Mouse (Mus musculus): ENCODE measurements around the gene Cdkn1b.

The Cdkn1b gene

DNA sequence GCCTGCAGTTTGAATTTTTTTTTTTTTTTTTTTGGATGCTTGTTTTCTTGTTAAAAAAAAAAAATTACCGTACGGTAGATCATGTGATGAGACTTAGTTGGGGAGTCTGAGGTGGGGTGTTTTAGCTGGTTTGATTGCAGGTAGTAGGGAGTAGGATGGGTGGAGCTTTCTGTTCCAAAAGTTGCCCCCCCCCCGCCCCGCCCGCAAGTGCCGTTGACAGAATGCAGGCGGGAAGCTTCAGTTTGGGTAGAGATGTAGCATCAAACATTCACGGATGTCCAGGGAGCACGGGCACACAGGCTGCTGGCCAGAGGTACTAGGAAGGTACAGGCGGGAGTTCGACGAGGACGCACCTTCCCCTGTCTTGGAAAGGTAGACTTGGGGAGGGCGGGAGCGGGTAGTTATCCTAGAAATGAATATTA is 8.7 kb downstream of the Cdkn1b start:
- no peak for DNase-seq (ENCODE audit: extremely low spot score, low read depth, low spot score)

DNA sequence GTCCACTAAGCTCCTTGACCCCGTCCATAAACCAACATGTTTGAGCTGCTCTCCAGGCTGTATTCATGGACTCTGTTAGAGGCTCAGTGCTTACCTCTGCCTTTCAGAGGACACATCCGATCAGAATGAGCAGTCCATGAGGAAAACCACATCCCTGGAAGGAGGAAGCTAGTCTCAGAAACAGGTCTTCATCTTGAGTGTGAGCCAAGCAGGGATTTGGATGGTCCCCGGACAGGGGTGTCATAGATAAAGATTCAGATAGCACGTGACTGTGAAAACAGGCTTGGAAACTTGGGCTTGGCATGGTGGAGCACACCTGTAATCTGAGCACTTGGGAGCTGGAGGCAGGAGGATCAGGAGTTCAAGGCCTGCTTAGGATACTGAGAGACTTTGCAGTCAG is 9.7 kb downstream of the Cdkn1b start:
- DNase-seq (ENCODE audit: extremely low spot score, low read depth, low spot score) = no peak

DNA sequence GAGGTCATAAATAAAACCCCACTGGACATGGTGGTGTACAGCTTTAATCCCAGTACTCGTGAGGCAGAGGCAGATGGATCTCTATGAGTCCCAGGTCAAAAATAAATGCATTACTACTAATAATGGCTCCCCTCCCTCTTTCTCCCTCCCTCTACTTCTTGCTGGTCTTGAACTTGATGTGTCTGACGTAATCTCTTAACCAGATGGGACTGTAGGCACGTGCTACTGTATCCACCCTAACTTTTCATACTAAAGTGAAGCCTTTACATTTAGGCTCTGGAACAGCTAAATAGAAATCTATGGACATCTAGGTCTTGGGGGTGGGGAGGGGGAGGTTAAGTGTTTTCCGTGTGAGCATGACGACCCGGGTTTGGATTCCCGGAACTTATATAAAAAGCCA is 10.2 kb downstream of the Cdkn1b start:
- no peak for DNase-seq (ENCODE audit: extremely low spot score, low read depth, low spot score)

DNA sequence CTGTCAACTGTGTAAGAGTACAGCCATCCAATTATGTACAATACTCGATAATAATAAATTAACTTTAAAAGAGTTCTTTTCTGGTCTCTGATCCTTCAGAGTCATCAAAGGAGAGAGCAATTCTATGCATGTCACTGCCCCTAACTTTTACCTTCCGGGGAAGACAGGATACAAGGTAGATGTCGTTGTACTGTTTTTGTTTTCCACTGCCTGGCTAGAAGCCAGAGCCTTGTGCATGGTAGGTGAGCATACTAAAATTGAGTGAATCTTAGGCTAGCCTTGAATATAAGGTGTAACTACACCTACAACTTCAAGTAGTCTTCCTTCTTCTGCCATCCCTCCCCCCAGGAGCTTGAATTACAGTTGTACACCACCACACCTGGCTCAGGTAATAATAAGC is 10.9 kb downstream of the Cdkn1b start:
- DNase-seq (ENCODE audit: extremely low spot score, low read depth, low spot score) = no peak

DNA sequence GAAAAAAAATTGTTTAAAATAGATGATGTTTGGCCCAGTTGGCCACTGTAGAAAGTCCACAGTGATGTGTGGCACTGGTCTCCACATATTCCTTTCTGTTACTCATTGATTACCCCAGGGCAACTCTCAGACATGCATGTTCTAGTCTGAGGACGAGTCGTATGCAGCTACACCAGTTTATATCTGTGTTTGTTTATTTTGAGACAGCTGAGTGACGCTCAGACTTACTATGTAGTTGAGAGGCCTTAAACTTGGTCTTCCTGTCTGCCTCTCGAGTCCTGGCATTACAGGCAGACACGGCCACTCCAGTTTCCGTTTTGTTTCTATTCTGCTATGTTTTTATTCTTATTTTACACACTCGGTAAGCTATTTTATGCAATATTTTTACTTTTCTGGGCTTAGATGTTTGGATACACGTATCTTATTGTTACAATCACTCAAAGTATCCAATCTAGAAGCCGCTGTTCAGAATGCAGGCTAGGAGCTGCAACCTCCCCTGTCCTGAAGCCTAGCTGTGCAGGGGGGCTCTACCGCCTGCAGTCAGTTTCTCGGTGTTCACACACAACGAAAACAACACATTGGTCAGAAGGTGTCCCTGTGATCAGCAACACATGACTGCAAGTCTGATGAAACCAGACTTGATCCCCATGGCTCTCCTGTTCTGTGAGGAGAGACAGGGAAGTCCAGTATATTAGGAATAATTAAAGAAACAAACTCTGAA is 12.4 kb downstream of the Cdkn1b start:
- no peak for DNase-seq (ENCODE audit: extremely low spot score, low read depth, low spot score)

DNA sequence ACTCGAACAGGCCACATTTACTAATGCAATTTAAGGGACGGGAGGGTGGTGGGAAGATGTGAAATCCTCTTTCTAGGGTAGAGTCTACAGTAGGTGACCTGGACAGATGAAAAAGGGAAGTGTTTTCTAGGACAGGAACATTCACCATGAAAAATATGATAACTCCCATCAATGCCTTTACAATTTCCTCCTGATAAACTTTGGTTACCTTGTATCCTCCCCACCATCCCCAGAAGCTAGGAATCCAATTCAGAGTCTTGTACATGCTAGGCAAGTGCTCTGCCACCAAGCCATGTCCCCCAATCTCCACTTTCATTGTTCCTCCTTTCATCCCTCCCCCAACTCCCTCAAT is 13.0 kb downstream of the Cdkn1b start:
- DNase-seq (ENCODE audit: extremely low spot score, low read depth, low spot score) = no peak

DNA sequence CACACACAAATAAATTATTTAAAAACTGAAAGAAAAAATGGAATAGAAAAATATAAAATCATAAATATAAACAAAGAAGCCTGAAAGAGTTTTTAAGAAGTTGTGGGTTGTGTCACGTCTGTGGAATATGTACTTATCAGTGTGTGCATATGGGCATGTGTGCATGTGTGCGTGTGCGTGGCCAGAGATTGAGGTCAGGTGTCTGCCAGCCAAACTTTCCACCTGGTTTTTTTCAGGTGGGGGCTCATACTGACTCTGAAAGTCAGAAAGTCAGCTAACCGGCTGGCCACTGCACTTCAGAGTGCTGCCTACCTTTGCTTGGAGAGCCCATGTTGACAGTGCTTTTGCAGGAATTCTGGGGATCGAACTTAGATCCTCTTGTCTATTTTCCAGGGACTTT is 14.1 kb downstream of the Cdkn1b start:
- no peak for DNase-seq (ENCODE audit: extremely low spot score, low read depth, low spot score)

DNA sequence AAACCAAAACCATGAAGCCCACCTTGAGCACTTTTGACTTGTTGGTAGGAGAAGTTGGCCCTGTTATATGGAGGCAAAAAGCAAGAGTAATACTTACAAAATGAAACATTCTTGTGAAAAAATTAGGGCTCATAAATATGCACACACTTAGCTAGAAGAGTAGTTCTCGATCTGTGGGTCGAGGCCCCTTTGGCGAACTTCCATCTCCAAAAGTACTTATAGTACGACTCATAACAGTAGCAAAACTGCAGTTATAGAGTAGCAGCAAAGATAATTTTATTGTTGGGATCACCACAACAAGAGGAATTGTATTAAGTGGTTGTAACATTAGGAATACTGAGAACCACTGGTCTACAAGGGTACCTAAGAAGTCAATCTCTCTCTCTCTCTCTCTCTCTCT is 19.6 kb downstream of the Cdkn1b start:
- DNase-seq (ENCODE audit: extremely low spot score, low read depth, low spot score) = no peak

DNA sequence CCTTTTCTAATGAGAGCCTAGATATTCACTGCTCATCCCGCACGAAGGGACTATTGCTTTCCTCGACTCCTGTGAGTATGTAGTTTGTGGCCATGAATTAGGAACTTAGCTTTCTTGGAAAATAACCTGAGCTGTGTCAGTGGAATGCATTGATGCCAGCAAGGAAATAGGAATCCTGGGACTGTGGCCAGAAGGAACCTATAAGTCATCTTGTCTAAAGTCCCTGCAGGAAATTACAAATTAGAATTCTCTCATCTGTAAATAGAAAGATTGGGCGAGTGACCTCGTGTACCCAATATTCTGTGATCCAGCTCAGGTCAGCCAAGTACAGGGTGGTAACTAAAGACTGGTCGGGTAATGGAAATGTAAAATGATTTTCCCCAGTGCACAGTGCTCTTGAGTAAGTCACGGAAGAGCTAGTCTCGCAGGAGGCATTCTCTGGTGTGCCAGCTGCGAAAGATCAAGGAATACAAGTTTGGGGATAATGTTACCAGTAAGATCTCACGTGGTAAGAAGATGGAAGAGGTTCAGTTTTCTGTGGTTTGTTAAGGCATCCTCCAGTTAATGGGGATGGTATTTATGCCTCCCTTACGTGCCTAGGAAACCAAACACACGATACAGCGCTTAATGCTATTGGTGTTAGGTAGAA is 23.7 kb downstream of the Cdkn1b start:
- DNase-seq (ENCODE audit: extremely low spot score, low read depth, low spot score) = no peak

DNA sequence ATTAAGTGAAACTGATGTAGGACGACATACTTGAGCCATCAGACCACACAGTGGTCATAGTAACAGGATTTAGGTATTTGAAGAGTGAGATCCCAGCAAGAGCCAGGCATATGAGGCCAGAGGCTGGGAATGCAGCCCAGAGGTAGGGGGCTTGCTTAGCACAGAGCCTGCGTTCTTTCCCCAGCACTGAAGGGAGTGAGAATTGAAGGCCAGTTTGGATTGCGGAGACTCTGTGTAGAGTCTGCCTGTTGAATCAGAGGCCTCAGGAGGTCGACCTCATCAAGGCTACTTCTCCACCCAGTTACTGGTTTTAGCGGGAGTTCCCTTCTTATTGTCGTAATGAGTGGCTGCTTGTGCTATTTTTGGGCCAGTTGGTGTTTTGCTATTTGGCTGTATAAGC is 25.9 kb downstream of the Cdkn1b start:
- no peak for DNase-seq (ENCODE audit: extremely low spot score, low read depth, low spot score)

DNA sequence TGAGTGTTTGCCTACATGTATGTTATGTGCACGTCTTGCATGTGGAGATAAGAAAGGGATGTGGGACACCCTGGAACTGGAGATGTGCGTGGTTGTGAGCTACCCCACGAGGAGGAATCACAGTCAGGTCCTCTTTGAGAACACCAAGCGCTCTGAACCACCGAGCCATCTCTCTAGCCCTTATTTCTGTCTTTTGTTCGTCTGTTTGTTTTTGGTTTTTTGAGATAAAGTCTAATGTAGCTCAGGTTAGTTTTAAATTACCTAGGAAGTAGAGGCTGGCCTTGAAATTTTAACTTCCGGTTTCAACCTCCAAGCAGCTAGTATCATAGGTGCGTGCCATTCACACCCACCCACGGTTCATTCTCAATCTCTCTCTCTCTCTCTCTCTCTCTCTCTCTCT is 26.7 kb downstream of the Cdkn1b start:
- DNase-seq (ENCODE audit: extremely low spot score, low read depth, low spot score) = no peak

DNA sequence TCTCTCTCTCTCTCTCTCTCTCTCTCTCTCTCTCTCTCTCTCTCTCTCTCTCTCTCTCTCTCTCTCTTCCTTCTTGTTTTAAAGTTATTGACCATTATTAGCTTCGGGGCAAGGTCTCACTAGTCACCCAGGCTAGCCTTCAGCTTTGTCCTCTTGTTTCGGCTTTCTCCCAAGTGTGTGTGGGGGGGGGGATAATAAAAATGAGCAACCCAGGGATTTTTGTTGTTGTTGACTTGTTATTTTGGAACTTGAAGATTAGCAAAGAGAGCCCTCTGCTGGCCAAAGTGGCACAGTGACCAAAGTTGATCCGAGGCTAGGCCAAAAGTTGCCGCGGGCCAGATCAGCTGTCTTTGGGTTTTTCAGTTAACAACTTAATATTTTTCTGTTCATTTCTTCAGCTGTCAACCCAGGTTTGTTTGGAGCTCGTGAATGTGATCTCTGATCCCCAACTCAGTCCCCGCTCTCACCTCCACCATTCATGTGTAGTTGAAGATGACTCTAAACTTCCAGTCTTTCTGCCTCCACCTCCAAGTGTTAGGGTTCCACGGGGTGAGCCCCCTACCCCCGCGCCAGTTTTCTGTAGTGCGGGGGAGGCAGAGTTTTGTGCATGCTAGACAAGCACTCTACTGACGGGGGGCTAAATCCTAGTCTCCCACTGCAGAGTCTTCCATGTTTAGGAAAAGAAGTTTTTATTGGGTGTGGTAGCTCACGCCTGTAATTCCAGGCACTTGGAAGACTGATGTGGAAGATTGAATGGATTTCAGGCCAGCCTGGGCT is 27.3 kb downstream of the Cdkn1b start:
- DNase-seq (ENCODE audit: extremely low spot score, low read depth, low spot score) = no peak

DNA sequence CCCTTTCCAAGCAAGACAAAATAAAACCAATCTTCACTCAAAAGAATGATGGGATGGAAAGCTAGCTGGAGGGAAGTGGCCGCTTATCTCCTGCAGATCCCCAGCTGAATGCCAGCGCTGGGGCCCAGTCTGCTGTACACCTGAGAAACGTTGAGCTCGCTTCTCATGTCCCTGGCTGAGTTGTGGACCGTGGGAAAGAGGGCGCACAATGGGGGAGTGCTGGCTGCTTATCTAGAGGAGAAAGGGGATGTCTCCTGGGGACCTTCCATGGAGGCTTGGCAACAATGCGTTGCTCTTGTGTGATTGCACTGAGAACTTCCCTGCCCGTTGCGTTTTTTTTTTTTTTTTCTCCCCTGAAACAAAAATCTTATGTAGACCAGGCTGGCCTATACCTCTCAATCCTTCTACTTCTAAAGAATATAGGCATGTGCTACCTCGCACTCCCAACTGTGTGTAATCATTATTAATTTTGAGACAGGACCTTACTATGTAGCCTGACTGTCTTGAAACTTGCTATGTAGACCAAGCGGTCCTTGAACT is 28.4 kb downstream of the Cdkn1b start:
- no peak for DNase-seq (ENCODE audit: extremely low spot score, low read depth, low spot score)

DNA sequence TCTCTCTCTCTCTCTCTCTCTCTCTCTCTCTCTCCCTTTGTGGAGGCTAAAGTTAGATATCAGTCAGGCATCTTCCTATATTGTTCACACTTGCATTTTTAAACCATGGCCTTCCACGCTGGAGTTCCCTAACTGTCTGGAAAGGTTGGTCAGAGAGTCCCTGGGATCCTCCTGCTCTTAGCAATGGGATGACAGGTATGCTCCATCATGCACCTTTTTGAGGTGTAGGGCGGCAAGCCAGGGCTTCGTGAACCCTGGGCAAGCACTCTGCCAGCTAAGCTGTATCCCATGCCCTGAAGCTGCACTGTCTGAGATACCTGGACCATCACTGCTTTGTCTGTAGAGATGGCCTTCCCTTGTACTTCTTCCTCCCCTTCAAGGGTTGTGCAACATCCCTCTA is 29.0 kb downstream of the Cdkn1b start:
- no peak for DNase-seq (ENCODE audit: extremely low spot score, low read depth, low spot score)

DNA sequence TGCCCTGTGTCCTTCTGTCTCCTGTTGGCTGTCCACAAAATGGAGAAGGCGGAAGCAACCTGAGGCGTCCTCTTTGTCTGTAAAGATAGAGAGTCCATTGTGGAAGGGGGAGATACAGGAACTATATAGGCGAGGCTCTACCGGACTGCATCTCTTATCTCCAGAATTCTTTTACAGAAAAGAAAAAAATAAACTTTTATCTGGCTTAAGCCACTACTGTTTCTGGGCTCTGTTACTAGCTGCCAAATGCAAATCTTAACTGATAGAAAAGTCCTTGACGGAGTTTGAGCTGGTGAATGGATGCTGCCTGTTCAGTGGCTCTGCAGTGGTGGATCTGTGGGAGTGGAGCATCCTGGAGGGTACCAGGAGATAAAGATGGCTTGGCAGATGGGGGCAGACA is 31.2 kb downstream of the Cdkn1b start:
- no peak for DNase-seq (ENCODE audit: extremely low spot score, low read depth, low spot score)

DNA sequence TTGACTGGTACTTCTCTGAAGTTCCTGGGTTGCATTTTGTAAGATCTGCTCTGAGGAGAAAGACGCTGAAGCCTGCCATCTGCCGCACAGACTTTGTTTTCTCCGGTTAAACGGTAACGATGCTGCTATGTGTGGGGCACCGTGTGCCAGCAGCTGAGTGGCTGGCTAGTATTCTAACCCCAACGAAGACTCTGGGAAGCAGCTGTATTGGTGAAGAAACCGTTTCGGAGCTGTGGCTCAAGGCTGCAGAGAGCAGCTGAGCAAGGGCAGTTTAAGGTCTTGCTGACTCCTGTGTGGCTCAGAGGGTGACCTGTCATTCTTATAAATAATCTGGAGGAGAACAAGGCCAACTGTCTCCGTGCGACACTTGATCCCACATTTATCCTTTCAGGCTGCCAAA is 33.8 kb downstream of the Cdkn1b start:
- DNase-seq (ENCODE audit: extremely low spot score, low read depth, low spot score) = no peak

DNA sequence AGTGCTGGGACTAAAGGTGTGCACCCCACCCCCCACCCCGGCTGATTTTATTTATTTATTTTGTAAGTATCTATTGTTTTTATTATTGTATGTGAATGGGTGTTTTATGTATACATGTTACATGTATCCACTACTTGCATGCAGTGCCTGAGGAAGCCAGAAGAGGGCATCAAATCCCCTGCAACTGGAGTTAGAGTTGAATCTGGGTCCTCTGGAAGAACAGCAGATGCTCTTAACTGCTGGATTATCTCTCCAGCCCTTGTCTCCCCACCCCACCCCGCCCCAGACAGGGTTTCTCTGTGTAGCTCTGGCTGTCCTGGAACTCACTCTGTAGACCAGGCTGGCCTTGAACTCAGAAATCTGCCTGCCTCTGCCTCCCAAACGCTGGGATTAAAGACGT is 36.2 kb downstream of the Cdkn1b start:
- no peak for DNase-seq (ENCODE audit: extremely low spot score, low read depth, low spot score)

DNA sequence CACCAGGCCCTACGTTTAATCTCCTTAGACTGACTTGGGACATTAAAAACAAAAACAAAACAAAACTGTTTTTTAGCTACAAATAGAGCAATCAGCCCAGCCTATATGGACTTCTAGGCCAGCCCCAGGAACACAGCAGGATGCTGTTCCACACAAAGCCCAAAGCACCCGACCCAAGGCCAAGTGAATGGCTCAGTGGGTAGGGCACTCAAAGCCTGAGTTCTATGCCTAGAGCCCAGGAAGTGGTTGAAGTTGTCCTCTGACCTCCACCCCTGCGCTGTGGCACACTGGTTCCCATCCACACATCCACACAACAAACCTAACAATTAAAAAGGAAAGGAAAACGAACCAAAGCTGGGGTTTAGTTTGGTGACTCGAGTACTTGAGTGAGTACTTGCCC is 41.1 kb downstream of the Cdkn1b start:
- no peak for DNase-seq (ENCODE audit: extremely low spot score, low read depth, low spot score)

DNA sequence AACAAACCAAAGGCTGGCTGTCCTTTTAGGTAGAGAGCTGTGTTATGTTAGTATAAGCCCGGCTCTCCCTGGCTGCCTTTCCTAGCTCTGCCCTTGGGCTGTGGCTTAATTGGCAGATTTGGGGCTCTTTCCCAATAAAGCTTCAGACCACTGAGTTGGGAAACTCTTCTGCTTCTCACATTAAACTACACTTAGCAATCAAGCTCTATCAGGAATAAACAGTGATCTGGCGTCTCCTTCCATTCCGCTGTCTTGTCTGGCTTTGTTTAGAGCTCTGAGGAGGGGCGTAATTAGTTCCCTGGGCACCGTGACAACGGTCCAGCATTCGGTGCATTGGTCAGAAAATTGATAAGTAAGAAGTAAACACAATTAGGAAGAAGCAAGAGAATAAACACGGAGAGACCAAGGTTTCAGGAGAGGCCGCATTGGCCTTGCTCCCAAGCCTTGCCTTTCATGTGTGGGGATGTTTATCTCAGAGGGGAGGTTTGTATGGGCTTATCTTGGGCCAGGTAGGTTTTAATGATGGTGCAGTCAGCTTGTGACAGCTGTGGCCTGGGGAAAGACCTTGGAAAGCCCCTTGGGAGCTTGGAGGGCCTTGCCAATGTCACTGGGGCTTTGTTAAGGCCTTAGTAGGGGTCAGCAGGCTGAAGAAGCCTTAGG is 41.8 kb downstream of the Cdkn1b start:
- DNase-seq (ENCODE audit: extremely low spot score, low read depth, low spot score) = no peak

DNA sequence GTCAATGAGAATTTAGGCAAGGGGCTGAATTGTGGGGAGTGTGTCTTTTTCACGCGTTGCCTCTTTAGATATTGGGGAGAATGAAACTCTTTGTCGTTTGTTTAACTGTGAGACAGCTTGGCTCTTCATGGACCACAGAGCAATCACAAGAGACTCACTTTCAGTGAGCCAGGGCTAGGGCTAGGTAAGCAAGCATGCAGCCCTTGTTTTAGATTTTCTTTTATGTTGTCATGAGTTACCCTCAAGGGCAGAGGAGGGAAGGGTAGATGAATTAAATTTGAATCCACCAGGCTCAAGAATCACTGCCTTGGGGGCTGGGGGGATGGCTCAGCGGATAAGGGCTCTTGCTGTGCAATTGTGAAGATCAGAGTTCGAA is 42.3 kb downstream of the Cdkn1b start:
- no peak for DNase-seq (ENCODE audit: extremely low spot score, low read depth, low spot score)

DNA sequence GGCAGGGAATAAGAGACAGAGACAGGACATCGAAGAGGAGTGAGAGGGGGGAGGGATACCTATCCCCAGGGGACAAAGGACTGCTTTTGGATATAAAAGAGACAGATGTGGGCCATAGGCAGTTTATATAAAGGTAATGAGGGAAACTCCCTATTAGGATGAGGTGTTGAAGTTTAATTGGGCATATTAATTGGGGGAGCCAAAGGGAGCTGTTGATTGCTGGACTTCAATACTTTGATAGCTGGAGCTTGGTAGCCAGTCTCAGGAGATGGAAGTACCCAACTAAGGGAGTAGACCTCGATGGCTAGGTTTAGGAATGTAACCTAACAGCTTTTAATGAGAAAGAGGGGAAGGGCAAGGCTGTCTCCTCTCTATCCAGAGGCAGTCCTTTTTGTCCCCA is 43.7 kb downstream of the Cdkn1b start:
- DNase-seq (ENCODE audit: extremely low spot score, low read depth, low spot score) = no peak

DNA sequence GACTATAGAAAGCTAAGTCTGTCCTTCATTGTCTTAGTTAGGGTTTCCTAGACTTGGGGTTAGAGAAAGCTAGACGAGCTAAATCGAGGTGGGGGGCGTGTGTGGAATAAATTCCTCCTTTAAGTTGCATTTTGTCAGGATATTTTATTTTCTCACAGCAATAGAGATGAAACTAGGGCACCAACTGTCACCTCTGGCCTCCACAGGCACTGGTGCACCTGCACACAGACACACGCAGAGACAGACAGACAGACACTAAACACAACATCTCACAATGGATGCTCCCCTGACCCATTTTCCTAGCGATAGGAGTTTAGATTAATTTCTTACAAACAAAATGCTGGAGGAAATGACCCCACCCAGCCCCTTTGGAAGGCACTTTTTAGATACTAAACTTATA is 46.5 kb downstream of the Cdkn1b start:
- DNase-seq (ENCODE audit: extremely low spot score, low read depth, low spot score) = no peak
